Mouse (Mus musculus) spleen, postnatal 36 days (tissue): Measurements from ENCODE around the gene Slc25a43.

Experiments used
- DNase-seq, 2 experiments: peaks; one replicate each; pipeline ENCODE4 v3.0.0; 2022; ENCODE audit warnings: low spot score in 2 of 2, mixed read lengths in 1 of 2

The Slc25a43 gene

DNA sequence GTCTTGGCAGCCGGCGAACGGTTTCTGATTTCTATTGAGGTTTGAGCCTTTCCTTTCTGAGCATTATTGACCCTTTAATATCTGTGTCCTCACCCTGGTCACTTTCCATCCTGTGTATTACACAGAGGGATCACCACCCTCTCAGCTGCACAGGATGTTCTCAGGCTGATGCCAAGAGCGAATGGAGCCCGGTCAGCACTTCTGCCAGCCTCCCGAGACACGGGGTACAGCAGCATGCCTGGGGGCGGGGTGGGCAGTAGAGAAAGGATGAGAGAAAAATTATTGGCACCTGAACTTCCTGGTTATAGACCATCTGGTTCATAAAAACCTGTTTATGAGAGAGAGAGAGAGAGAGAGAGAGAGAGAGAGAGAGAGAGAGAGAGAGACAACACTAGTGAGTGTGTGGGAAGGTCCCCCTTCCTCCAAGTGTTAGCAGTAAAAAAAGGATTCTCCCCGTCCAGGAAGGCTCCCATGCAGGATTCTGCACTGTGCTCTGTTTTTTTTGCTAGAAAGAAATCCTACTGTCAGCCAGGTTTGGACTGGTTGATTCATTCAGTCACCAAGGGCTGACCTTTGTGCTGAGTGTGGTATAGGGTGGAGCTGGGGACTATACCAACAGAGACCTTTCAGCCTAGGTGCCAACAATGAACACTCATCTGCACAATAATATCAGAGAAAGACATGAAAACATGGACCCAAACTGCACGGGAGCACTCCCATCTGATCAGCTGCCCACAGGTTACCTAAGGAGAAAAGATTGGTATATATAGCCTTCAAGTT, 80.7 kb downstream of the Slc25a43 start:
- DNase-seq = no peak

DNA sequence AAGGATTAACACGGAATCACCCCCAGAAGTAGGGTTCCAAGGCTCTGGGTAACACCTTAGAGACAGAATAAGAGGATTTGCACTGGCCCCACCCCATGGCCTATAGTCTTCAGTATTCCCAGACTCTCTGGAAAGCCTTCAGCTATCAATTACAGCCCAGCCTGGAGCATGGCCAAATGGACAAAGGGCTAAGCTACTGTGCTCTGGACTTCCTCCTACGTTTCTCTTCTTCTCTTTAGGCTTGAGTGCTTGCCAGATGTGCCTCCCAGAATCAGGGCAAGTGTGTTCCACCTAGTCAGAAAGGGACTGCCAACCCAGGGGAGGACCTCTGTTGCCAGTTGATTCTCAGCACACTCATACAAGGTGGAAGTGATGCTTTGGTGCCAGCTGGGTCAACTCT, 81.6 kb downstream of the Slc25a43 start:
- no peak for DNase-seq
